Mouse (Mus musculus) E14TG2a.4 (cell line): ENCODE data around the gene Pan3.

Experiments used
- CTCF ChIP-seq: conservative IDR thresholded peaks from 2 replicates; pipeline ENCODE4 v1.5.1; 2014; ENCODE audit warnings: low read length
- NANOG ChIP-seq: IDR thresholded peaks from 2 replicates; pipeline ENCODE4 v1.6.1; 2014; ENCODE audit warnings: borderline replicate concordance, low read length, mixed read lengths
- POU5F1 ChIP-seq: IDR thresholded peaks from 2 replicates; pipeline ENCODE4 v1.6.1; 2014; ENCODE audit warnings: low read length, borderline replicate concordance

DNA sequence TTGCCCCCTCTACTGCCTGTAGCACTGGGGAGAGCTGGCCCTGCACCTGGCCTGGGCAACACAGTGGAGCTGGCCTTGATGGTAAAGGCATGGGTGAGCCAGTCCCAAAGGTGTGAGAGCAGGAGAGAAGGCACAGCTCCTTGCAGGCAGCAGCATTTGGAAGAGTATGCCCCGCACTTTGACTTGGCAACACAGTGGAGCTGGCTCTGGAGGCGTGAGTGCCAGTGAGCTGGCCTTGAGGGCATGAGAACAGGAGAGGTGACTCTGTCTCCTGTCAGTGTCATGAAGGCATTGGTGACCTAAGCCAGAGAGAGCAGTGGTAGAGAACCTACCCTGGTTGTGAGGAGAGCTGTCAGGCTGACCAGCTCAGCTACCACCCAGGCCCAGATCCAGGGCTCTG lies 49.4 kb downstream of the Pan3 start:
- TF ChIP-seq CTCF (no peak), POU5F1 (no peak), NANOG (no peak)
